Mouse (Mus musculus): ENCODE measurements around the gene Tmem79.
"Not testable (repeated sequence)": the region's sequence is repeated elsewhere in the genome, so short reads cannot be mapped to it uniquely, and the experiment has no call there.

The Tmem79 gene

DNA sequence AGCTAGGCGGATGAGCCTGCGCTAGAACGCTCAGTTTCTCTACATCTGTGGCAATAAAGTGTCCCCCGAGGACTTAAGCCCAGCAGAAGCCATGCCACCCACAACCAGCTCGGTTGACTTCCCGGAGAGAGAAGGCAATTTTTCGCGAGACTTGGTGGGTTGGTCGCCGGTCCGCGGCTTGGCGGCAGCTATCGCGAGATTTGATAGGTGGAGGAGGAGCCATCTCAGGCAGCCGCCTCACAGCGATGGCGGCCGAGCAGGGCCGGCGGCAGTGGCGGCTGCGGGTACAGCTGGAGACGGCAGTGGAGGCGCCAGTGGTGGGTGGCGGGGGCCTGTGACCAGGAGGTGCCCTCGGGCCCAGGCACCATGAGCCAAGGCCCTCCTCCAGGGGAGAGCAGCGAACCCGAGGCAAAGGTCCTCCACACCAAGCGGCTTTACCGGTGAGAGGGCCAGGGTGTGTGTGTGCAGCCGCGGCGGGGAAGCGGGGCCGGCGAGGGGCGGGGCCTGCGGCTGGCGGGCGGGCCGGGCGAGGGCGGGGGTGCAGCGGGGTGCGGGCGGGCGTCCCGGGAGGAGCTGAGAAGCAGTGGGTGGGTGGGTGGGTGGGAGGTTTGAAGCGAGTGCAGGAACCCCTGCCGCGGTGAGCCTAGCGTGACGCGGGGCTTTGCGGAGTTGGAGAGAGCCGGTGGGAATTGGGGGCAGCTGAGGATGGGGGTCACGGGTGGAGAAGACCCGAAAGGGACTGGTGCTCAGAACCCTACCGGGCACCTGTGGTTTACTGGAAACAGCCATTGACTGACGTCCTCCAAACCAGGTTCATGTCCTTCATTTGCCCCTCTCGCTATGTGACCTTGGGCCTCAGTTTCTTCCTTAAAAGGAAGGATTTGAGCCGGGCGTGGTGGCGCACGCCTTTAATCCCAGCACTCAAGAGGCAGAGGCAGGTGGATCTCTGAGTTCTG, at the start of gene Tmem79, which contains the start of gene Smg5:
Gene Tmem79, minus strand, starts transcription at position 91 of the 956 bp plus-strand sequence.
Gene Smg5, plus strand, starts transcription at position 203 of the 956 bp plus-strand sequence.
- peak; percentile 93 for DNase-seq (ENCODE audit: low spot score)

DNA sequence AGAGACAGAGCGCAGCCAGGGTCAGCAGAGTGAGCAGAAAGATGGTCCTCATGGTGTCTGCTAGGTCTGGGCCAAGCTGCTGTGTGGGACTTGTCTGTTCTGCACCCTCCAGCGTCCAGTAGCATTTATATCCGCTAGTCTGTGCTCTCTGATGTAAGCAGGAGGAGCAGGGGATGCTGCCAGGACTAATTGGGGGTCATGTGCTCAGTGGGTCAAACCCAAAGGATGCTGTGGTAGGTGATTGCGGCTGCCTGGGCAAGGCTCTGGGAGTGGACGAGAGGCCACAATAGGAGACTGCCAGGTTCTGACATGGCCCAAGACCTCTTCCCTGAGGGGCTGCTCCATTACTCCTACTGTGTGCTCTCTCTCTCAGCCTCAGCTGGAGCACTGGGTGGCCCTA, 48.4 kb upstream of the Tmem79 start, which contains the start of gene Bglap:
Gene Bglap, minus strand, starts transcription at position 101 of the 400 bp plus-strand sequence.
- no peak for DNase-seq (ENCODE audit: low spot score)

- not testable (repeated sequence) for DNase-seq (ENCODE audit: low spot score)
Observed at GRCm38 (mm10) chr3:88382383-88382782, 46.4 kb upstream of the Tmem79 start.

GRCm38 (mm10) chr3:88381389-88382315, 45.7 kb upstream of the Tmem79 start:
- DNase-seq (ENCODE audit: low spot score): not testable (repeated sequence)

- not testable (repeated sequence) for DNase-seq (ENCODE audit: low spot score)
Observed at GRCm38 (mm10) chr3:88378599-88378998, 42.7 kb upstream of the Tmem79 start, which contains the start of gene Bglap2. Gene Bglap2 (minus strand): TSS chr3:88378699.

GRCm38 (mm10) chr3:88376644-88377043, 40.7 kb upstream of the Tmem79 start:
- not testable (repeated sequence) for DNase-seq (ENCODE audit: low spot score)

- not testable (repeated sequence) for DNase-seq (ENCODE audit: low spot score)
Observed at GRCm38 (mm10) chr3:88375750-88376626, 40.0 kb upstream of the Tmem79 start.

DNA sequence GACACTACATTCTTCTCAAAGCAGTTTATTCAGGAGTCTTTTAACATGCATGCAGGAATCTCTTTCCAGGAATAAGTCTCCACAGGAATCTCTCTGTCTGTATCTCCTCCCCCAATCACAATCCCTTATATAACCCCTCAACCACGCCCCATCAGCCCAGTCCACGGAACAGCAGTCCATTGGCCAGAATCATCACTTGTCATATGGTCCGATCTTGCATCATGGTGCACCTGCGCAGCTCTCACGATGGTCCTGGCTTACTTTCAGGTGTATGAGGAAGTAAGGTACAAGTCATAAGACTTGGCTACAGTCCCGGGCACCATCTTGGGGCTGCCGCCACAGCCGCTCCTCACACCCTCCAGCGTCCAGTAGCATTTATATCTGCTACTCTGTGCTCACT, 36.7 kb upstream of the Tmem79 start, which contains the start of gene Bglap3:
Gene Bglap3, minus strand, starts transcription at position 101 of the 400 bp plus-strand sequence.
- not testable (repeated sequence) for DNase-seq (ENCODE audit: low spot score)

DNA sequence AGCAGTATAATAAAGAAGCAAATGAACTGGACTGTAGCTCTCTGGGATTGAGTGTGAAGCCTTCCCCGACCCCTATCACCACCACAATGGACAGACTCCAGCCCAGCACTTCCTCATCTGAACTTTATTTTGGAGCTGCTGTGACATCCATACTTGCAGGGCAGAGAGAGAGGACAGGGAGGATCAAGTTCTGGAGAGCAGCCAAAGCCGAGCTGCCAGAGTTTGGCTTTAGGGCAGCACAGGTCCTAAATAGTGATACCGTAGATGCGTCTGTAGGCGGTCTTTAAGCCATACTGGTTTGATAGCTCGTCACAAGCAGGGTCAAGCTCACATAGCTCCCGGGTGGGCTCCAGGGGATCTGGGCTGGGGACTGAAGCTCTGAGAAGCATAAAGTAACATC, 32.6 kb upstream of the Tmem79 start:
- DNase-seq (ENCODE audit: low spot score): not testable (repeated sequence)

DNA sequence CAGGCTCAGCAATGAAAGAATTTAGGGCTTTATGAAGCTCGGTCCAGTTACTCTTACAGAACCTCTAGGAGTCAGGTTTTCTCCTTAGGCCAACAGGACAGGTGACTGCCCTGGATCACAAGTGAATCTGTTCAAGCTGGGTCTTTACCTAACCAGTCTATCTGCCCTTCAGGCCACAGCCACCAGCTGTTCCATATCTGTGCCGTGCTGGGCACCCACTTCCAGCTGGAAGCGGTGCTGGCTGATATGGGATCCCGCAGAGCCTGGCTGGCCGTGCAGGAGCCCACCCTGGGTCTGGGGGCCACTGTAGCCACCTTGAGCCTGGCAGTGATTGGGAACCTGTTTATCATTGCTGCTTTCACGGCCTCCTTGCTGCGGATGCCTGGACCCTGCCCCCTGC, 31.6 kb upstream of the Tmem79 start:
- DNase-seq (ENCODE audit: low spot score): not testable (repeated sequence)

DNA sequence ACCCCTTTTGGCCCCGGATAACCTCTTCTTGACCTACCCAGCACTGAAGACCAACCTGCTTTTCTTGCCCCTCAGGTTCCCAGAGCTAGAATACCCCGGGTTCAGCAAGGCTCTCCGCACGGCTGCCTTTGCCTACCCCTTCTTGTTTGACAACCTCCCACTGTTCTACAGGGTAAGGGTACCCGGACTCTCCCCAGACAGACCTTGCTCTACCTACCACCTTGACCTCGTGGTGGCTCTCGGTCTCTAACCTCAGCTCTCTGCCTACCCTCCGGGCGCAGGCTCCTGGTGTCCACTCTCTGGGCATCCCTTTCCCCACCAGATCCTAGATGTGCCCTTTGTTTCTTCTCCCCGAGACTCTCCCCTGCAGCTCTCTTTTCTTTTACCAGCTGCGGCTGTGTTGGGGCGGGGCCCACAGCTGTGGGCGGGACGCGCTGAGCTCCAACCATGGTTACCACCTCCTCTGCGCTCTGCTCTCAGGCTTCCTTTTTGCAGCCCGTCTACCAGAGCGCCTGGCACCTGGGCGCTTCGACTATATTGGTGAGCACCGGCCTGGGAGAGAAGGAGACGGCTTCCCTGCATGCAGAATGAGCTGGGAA, 31.0 kb upstream of the Tmem79 start:
- not testable (repeated sequence) for DNase-seq (ENCODE audit: low spot score)

- no peak for DNase-seq (ENCODE audit: low spot score)
Observed at GRCm38 (mm10) chr3:88365705-88366361, 29.9 kb upstream of the Tmem79 start.

GRCm38 (mm10) chr3:88364337-88364736, 28.4 kb upstream of the Tmem79 start, which contains the start of gene Paqr6:
Gene Paqr6 (plus strand): TSS chr3:88364584.
- peak; percentile 63 for DNase-seq (ENCODE audit: low spot score)

GRCm38 (mm10) chr3:88363700-88364099, 27.8 kb upstream of the Tmem79 start:
- no peak for DNase-seq (ENCODE audit: low spot score)

- DNase-seq (ENCODE audit: low spot score): no peak
Observed at GRCm38 (mm10) chr3:88361612-88362313, 25.8 kb upstream of the Tmem79 start.

DNA sequence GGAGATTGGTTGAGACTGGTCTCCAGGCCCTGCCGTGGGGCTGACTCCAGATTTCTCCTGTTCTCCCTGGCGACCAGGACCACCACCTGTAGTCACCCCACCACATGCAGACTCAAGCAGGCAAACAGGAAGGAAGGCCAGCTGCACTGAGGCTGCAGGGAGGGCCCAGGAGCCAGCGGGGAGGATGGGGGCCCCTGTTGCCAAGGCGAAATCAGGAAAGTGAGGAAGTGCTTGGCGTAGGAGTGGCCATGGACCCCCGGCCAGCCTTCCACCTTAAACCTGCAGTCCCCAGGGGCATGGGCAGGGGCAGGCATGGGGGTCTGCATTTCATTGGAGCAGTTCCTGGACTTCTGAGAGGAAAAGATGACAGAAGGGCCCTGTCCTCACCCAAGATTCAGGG, 25.1 kb upstream of the Tmem79 start:
- no peak for DNase-seq (ENCODE audit: low spot score)

- no peak for DNase-seq (ENCODE audit: low spot score)
Observed at GRCm38 (mm10) chr3:88359989-88360388, 24.0 kb upstream of the Tmem79 start.

DNA sequence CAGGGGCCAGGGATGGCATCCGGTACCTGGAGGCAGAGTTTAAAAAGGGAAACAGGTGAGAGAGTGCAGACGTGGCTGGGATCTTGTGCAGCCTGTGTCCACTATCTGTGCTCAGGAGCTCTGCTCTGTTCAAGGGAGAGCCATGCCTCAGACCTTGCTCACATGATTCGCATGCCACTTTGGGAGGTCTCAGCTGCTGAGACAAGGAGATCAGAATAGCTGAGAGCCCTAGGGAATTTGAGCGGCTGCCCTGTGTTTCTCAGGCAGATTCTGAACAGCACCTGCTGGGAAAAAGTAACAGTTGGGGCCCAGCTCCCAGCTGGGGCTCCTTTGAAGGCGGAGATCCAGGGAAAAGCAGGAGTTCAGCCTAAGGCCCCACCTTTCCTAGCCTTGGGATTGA, 23.6 kb upstream of the Tmem79 start:
- DNase-seq (ENCODE audit: low spot score): no peak
